Mouse (Mus musculus) olfactory bulb, adult 2 months (tissue): Measurements from ENCODE around the gene Tpx2.

ENCODE experiments used
- CTCF ChIP-seq: fragments of 200-500 bp; IDR thresholded peaks from 2 replicates; pipeline ENCODE4 v1.5.1; 2012; ENCODE audit warnings: low read depth, mild to moderate bottlenecking, low read length, moderate library complexity; ENCODE audit not compliant: insufficient read depth
- POLR2A ChIP-seq: fragments of 200-500 bp; IDR thresholded peaks from 2 replicates; pipeline ENCODE4 v1.6.1; 2012; ENCODE audit warnings: mild to moderate bottlenecking, low read depth, low read length, moderate library complexity; ENCODE audit not compliant: insufficient read depth

- TF ChIP-seq CTCF (no peak), POLR2A (no peak)
Measured at GRCm38 (mm10) chr2:152911031-152911430, 63.3 kb downstream of the Tpx2 start, which contains the start of gene Mylk2.
